Mouse (Mus musculus) heart, postnatal 14 days (tissue): ENCODE measurements at regions not wholly inside any gene's neighbourhood (a gene's known extent, or its start where the extent isn't known, plus 50 kb on each side); places are given as distances from the start of the nearest gene placed in this dataset.
"Not testable (repeated sequence)": the region's sequence is repeated elsewhere in the genome, so short reads cannot be mapped to it uniquely, and the experiment has no call there.

Experiments used
- DNase-seq, 2 experiments: peaks; one replicate each; pipeline ENCODE4 v3.0.0; 2021 to 2022
- intact Hi-C: fragments of 180-260 bp; cut with DNase I; formaldehyde crosslinking; loops from one replicate; pipeline ENCODE4 v1.15.1; 2025

DNA sequence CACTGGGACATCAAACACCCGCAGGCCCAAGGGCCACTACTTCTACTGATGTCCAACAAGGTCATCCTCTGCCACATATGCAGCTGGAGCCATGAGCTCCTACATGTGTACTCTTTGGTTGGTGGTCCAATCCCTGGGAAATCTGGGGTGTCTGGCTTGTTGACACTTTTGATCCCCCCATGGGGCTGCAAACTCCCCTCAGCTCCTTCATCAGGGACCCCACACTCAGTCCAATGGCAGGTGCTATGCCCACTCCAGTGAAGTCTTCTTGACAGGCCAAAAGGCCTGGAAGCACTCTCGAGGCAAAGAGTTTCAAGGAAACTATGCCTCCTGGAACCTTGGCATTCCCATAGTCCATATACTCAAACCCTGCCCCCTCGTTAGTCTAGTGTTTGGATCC is 570.8 kb upstream of the Smc2 start:
- no peak for DNase-seq
- intact Hi-C loops, result no loop called here

DNA sequence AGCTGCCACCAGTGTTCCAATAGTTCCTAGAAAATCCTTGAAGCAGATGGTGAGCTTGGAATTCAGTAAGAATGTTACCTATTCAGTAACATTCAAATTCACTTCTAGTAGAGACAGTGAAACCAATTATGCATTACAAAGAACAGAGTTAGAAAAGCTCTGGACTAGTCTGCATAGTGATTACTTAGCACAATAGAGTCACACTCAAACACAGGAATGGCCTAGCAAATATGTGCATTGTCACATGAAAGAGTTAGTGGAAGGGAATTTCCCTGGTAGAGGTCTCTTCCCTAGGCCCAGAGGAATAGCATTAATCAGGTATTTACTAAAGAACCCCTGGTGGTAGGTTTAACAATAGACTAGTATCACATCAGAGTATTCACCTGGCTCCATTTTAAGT is 570.3 kb upstream of the Smc2 start:
- intact Hi-C loops, DNase-seq: not testable (repeated sequence)

DNA sequence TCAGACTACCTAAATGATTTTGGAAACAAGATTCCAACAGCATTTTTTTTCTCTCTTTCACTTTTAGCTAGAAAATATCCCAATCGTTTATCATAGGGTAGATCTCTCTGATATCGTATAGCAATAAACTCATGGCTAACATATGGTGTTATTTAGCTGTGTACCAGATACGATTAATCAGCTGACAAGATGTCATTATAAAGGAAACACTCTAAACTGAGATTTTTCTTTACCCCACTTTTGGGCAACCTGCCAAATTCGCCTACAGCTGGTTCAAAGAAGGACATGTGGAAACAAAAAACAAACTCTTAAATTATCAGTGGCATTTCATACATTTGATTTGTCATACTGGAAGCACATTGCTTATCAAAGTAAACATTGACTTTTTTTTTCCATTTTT is 553.6 kb upstream of the Smc2 start:
- DNase-seq, result no peak
- intact Hi-C loops, result no loop called here

DNA sequence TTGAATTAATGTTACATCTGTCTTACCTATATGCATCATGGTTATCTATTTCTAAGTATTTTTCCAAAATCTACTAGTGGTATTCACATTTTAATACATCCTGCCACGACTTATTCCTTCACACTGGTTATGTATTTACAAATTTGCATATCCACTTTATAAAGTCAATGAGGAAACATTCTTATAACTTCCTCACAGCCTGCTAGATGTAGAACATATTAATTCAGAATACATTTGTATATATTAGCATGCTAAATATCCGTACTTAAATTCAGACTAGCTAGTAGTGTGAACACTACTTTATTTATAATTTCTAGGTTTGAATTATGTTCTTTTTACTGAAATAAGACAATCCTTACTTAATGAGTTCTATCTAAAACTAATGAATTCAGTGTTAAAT is 549.8 kb upstream of the Smc2 start:
- intact Hi-C loops, result no loop called here
- DNase-seq, result no peak

DNA sequence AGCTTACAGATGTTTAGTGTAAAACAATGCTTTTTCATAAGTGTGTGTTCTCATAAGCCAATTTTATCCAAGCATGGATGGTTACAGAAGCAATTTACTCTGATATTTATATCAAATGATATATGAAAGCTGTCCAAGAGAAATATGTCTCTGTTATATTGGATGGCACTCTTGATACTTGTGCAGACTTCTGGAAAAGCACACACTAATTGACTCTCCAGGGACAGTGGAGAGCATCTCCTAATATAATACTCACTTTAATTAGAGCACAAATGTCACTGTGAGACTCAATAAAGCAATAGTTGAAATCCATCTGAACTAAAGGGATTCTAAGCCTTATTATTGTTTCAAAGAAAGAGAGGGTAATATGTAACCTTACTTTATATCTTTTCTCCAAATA is 510.8 kb upstream of the Smc2 start:
- no peak for DNase-seq
- intact Hi-C loops, result no loop called here

DNA sequence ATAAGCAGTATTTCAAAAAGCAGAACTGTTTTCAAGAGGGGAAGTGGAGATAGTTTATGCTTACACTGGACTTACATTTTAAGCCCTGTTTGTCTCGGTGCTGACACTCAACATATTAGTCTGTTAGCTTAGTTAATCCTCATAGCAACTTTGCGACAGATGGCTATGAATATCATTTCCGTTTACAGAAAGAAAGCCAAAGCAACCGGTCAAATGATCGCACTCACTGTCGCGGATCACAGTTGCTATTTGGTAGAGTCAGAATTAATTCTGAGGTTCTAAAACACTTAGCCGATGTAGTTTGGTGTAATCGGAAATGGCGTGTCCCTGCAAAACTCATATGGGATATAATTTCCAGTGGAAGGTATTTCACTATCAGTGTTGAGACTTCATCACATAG is 469.3 kb upstream of the Smc2 start:
- intact Hi-C loops, result no loop called here
- DNase-seq, result no peak

DNA sequence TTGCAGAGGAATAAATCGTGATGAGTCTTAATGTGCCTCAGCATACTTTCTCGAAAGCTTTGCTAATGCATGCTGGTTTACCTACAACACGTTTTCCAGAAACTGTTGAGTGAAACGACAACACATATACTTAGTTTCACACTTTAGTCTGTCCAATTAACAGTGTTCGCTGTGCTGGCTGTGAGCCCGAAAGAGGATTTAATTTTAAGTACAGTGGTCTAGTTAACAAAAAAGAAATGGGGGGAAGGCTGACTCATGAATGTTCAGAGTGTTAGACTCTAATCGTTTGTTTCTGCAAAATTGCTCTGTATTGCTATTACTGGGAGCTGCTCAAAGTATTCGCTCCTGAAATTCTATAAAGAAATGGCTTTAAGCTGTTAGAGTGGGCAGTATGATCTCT is 460.1 kb upstream of the Smc2 start:
- no peak for DNase-seq
- intact Hi-C loops, result no loop called here

DNA sequence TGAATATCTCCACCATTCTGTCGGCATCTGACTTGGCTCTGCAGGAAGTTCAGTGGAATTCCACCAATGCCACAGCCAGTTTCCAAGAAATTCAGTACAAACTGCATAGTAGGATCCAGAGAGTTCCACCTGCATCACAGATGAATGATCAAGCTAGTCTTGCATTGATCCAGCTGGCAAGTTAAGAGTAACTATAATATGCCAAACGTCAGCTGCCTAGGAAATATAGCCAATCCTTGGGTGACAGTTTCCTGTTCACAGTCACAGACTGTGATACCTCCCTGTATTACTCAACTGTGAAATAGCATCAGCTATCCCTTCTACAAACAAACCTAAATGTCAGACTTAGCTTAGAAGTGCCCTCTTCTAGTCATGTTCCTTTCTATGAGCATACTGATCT is 446.6 kb upstream of the Smc2 start:
- no peak for DNase-seq
- intact Hi-C loops, result no loop called here

DNA sequence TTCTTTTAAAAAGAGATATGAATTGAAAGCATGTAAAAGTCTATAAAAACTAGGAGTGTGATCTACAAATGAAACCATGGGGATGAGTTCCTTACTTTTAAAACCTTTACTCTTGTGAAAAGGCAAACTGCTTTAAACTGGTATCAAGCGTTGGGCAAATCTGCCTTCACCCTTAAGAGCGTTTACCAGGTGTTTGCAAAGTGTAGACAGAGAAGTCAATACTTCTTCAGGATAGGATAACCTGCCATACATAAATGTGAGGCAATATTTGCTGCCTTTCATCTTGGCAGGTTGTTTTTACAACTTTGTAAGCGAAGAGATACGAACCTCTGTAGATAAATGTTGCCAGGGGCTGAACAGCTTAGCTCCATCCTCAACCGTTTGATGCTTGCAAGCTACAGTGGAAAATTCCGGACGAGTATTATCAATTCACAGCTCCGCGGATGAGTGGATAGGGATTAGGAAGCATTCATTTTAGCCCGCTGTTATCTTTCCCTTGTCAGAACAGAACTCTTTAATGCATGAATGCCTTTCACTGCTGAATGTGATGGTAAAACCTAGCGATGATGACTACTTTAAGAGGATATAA is 402.2 kb upstream of the Smc2 start:
- intact Hi-C loops, result no loop called here
- no peak for DNase-seq

DNA sequence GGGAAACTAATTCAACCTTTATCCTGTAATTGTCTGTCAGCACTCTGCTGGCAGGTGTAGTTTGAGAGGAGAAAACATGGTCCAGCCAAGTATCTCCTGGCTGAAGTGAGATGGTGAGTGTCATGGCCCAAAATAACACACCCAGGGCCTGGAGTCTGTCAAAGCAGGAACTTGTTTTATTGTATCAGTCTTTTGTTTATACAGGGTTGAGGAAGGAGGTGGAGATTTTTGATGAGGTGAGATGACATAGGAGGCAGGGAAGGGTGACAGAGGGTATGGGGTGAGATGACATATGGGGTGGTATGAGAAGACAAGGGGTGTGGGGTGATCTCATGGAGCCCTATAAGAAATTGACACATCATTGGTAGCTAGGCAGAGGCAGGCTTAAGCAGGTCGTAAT is 395.6 kb upstream of the Smc2 start:
- peak; percentile 2 to 47 for DNase-seq

DNA sequence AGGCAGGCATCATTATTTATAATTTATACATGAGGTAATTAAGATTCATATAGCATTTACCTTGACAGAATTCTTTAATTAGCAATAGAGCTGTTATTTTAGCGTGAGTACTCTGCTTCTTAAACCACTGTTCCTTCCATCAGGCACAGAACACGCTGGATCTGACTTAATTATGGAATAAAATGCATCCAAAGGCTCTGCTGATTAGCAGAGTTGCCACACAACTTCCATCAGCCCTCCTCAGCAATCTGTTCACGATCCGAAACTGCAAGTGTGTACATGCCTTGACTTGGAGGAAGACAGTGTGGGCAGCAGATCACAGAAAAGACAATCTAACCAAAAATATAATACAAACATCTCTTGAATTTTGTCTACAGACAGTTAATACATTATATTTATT is 388.1 kb upstream of the Smc2 start:
- intact Hi-C loops, result no loop called here
- no peak for DNase-seq

More for the DNA sequence above, 395.6 kb upstream of the Smc2 start:
- intact Hi-C loops, result no loop called here

DNA sequence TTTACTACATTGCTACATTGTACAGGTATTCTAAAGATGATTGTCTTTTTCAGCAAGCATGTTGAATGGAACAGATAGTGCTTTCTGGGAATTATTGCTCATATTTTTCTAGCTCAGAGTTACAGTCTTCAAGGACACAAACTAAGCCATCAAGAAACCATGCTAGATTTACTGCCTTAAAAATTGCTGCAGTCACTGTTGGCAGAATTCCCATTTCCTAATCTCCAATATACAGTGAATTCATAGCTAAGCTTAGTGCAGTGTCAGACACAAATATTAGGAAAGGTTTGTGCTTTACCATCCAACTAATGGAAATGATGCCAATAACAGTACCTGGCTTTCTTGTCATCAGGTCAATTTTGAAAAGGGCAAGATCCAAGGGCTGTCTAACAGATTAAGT is 383.0 kb upstream of the Smc2 start:
- DNase-seq, result no peak
- intact Hi-C loops, result no loop called here

DNA sequence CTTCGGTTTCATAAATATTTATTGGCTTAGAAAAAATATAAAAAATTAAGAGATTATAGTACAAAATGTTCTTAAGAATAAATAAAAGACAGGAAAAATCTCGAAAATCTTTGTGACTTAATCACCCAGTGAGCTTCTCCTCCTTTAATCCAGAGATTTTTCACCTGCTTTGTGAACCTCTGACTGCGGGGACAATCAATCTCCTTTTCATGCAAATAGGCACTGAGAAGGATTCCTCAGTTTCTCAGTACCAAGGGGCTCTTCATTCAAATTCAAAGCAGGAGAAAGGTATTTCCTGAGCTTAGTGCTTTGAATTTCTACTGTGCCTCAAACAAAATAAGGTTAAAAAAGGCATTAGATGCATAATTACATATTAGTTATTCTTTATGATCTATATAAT is 379.0 kb upstream of the Smc2 start:
- DNase-seq, result no peak
- intact Hi-C loops, result no loop called here

DNA sequence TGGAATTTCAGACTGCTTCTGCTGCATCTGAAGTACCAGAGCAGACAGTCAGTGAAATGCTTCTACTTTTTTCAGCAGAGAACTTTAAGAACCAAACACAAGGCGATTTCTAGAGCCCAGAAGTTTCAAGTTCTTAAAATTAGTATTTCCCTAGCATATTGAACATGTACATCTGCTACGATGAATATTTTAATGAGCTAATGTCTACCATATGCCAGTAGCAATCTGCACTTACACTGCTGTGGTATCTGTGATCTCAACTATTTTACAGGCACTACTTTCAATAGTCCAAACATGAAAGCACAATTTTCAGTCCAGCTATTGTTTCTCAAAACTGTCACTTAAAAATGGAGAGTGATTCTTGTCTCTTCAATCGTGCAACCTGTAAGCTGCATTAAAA is 339.9 kb upstream of the Smc2 start:
- intact Hi-C loops, result no loop called here
- DNase-seq, result no peak

DNA sequence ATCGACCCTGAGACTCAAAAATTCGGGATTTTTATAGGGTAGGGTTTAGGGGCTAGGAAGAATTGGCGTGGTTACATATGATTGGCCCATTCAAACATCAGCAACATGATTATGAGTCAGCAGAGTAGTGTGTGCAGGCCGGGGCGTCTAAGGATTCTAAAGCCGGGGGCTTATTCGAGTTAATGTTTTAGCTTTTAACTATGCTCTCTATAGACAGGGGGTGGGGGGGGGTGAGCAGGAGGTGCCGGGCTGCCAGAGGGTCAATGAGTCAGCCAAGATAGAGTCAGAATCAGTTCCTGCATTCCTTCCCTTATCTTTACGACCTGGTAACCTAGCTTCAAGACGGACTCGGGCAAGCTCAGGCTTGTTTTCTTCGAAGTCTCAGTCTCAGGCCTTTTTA is 333.2 kb upstream of the Smc2 start:
- DNase-seq, result no peak
- intact Hi-C loops, result no loop called here

DNA sequence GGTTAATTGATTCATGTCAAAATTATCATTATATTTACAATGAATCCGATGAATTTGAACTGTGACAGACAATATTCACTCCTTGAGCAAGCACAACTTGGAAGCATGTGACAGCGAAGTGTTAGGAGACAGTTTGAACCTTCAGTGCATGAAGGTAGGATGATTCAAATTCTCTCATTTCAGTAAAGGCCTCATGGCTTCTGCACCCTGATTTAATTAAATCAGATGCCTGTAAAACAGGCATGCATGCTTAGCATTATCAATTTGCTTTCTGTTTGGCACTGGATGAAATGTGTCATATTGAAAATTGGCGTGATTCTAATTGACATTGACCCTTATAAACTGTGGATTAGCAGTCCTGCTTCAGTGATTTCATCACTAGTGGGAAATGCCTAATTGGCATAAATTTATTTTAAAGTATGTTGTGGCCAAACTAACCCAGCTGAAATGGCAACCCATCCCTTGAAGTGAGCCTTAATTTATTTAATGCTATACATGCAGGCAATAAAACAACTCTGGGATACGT is 321.2 kb upstream of the Smc2 start:
- no peak for DNase-seq
- intact Hi-C loops, result no loop called here

DNA sequence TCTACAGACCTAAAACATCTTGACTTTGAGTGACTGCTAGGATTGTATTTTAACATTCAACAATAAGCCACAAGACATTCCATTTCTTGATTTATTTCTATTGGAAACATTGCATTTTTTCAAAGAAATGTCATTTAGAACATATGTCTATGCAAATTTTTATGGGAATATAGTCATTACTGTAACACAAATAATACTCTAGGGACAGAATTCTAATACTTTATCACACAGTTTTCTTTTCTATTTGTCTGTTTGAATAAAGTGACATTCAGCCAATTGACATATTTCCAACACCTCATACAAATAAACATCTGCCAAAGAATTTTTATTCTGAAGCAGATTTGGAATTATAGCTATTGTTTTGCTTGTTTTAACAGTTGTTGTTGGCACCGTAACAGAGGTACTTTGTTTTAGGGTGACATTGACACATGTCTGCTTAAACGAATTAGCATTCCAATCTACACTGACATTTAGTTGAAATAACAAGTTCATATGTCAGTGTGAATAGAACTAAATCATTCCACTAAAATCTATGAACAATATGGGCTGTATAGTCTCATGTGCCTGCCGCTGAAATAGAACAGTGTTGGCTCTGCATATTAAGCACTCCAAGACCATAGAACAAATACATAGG is 320.5 kb upstream of the Smc2 start:
- intact Hi-C loops, result no loop called here
- DNase-seq, result no peak

DNA sequence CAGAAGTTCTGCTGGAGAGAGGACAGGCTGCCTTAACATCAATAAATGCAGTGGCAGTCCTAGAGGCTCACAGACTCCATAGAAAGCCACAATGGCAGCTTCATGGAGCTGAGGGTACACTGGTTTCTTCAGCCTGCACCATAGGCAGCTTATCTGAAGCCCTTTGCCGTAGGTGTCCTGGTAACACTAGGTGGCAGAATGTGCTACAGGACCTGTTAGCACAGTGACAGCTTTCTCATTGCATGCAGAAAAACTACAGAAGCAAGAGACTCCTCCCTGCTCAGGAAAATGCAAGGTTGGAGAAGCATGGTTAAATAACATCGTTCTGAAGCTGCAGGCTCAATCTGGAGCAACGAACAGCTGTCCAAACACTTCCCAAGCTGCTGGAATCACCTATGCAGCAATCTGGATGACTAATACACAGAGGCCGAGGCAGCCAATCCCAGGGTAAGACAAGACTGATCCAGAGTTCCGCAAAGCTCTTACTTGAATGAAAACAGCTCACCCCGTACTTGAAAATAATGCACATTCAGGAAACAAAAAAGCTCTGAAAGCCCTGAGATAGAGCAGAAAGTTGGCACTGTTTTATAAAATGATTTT is 286.4 kb upstream of the Smc2 start:
- intact Hi-C loops, result loop anchor here (5.0 kb wide), 1 partner anchor 575 kb away; no protein-coding TSS in a partner anchor
- no peak for DNase-seq

DNA sequence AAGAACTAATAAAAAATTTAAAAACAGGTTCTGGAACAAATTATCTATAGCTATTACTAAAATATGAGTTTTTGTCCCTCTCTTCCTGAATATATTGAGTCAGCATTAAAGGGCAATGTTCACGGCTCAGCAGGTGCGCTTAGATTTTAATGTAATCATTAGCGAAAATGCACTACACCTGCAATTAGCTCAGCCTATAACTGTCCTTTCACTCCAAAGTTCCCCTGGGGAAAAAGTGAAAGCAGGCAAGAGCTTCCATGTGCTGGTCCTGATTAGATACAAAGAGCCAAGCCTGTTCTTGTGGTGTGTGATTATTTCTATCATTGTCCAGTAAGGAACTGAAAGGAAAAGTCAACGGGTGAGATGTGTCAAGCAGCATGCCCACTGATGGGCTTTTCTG is 262.8 kb upstream of the Smc2 start:
- intact Hi-C loops, result no loop called here
- no peak for DNase-seq

DNA sequence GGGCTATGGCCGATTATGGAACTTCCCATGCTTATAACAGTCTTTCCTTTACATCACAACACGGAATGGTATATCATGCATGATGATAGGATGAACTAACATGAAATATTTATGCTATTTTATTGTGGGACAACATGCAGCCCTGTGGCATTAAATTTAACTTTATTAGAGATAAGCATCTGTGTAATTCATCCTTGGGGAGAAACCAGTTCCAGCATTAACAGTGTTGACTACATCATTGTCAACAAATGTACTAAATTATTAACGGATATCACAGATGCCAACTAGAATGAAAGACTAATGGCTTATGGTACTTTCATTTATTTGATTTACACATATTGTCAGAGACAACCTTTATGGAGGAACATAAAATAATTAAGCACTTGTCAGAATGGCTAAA is 241.3 kb upstream of the Smc2 start:
- intact Hi-C loops, result no loop called here
- no peak for DNase-seq

DNA sequence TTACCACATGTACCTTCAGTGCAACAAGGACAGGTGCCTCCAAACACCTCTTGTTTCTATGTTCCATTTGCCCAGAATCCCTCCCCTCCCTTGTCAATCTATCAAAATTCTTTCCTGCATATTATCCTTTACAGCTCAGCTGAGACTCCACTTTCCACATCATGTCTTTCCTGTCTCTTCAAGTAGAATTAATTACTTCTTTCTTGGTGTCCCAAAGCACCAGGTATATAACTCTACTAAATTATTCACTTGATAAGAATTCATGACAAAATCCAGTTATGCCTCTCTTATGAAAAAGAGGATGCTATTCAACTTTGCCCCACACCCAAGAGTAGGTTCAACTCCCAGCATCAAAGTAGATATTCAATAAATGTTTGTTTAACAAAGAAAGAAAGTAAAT is 228.4 kb upstream of the Smc2 start:
- no peak for DNase-seq
- intact Hi-C loops, result no loop called here

DNA sequence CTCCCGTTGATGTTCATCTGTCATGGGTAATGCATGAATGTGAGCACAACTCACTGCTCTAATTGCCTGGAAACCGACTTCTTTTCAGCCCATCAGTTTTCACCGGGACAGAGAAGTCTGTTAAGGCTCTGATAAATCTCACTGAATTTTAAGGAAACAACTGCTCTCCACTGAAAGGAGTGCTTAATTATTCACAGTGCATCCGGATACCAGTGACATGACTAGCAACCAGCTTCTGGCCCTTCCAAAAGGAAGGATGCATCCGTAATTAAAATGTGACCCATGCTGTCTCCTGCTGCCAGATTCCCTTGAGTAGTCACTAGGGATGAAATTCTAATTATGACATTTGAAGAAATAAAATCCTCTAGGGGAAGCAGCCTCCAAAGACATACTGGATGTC is 228.0 kb upstream of the Smc2 start:
- DNase-seq, result no peak
- intact Hi-C loops, result no loop called here
